Mouse (Mus musculus) G1E (cell line): ENCODE data around the gene BC107364. TPM values are rescaled to one million over a fixed set of nuclear protein-coding genes. Genes with fewer than 3 reads are reported as not detected.

Experiments
- ATAC-seq: 2 replicates; pipeline ENCODE4 v1.8.0; 2016; ENCODE audit warnings: mild to moderate bottlenecking; ENCODE audit not compliant: insufficient number of reproducible peaks, poor library complexity, low FRiP score, severe bottlenecking; ENCODE audit errors: extremely low read depth
- DNase-seq: peaks from one replicate; pipeline ENCODE4 v3.0.0; 2012; ENCODE audit warnings: low spot score
- H3K27me3 ChIP-seq: 2 replicates; pipeline ENCODE4 v1.6.1; 2012; ENCODE audit warnings: mild to moderate bottlenecking, low read length, inconsistent platforms; ENCODE audit not compliant: insufficient read depth
- H3K36me3 ChIP-seq: replicated peaks from 2 replicates; pipeline ENCODE3; 2012; ENCODE audit warnings: mild to moderate bottlenecking, inconsistent platforms
- H3K4me1 ChIP-seq: 2 replicates; pipeline ENCODE4 v1.6.1; 2012; ENCODE audit warnings: low read depth, low read length, inconsistent platforms, mixed read lengths; ENCODE audit not compliant: insufficient read depth
- H3K4me3 ChIP-seq: 2 replicates; pipeline ENCODE4 v1.5.1; 2012; ENCODE audit warnings: low read depth, mild to moderate bottlenecking, inconsistent platforms, low read length, moderate library complexity, mixed read lengths
- H3K9me3 ChIP-seq: replicated peaks from 2 replicates; pipeline ENCODE4 v1.6.1; 2012; ENCODE audit warnings: inconsistent platforms
- CTCF ChIP-seq: IDR thresholded peaks from 2 replicates; pipeline ENCODE4 v1.5.1; 2012; ENCODE audit warnings: low read depth, low read length, inconsistent platforms, mixed read lengths
- GATA1 ChIP-seq: IDR thresholded peaks from 2 replicates; pipeline ENCODE4 v1.6.1; 2012; ENCODE audit warnings: borderline replicate concordance, low read length, inconsistent platforms, mixed read lengths
- GATA2 ChIP-seq: IDR thresholded peaks from 2 replicates; pipeline ENCODE4 v1.6.1; 2012; ENCODE audit warnings: low read depth, low read length, inconsistent platforms, borderline replicate concordance
- POLR2AphosphoS5 ChIP-seq: IDR thresholded peaks from 2 replicates; pipeline ENCODE4 v1.6.1; 2012; ENCODE audit warnings: low read depth, low read length, inconsistent platforms; ENCODE audit not compliant: insufficient replicate concordance
- TAL1 ChIP-seq: conservative IDR thresholded peaks from 2 replicates; pipeline ENCODE4 v1.6.1; 2012; ENCODE audit warnings: low read depth, low read length, inconsistent platforms, mixed read lengths
- polyA plus RNA-seq: library from polyadenylated mRNA; stranded (reverse); fragments of >175 nt; gene quantifications from 2 replicates; pipeline ENCODE4 v1.2.3, GENCODE M21; 2012
- total RNA-seq, 2 experiments: library from RNA; stranded (forward) in 1 of 2; stranded (reverse) in 1 of 2; fragments of 200-1000 nt in 1 of 2; fragments of >200 nt in 1 of 2; fragmentation: Nextera tagmentation in 1 of 2; gene quantifications; 2 replicates each; pipeline ENCODE4 v1.2.3; 2014 to 2017

BC107364 gene
- total and polyA plus RNA-seq, 3 experiments, result 0.27 TPM; not detected in 2

DNA sequence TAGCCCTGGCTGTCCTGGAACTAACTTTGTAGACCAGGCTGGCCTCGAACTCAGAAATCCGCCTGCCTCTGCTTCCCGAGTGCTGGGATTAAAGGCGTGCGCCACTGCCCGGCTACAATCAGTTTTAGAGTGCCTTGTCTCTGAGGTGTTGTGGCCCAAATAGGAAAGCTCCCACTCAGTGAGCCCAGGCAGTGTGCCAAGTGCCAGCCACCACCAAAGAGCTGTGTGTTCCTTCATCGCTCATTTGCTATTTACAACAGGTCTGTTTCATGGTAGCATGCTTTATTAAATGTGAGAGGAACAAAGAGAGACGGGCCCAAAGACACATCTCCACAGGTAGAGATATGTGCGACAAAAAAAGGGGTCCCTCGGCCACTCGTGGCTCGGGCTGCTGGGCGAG, 30.3 kb upstream of the BC107364 start:
- DNase-seq (no peak), ATAC-seq (no peak)
- Histone ChIP-seq H3K4me3 (no peak overlapping the region), H3K9me3 (no peaks in the 10 kb centered on the region), H3K36me3 (no peaks in the 10 kb centered on the region), H3K4me1 (peaks cover 31% of the 10 kb centered on the region), H3K27me3 (peaks cover 11% of the 10 kb centered on the region; the same call in 1 of the 2 replicates)
- no peak for TF ChIP-seq CTCF
- TF ChIP-seq TAL1, result no peak
- TF ChIP-seq GATA2, result no peak
- no peak for TF ChIP-seq GATA1
- no peak for TF ChIP-seq POLR2AphosphoS5

GRCm38 (mm10) chr3:96481856-96482255, 29.8 kb upstream of the BC107364 start:
- H3K4me1 ChIP-seq, result peaks cover 26% of the 10 kb centered on the region
- H3K4me3 ChIP-seq, result no peak overlapping the region
- peaks cover 11% of the 10 kb centered on the region; the same call in 1 of the 2 replicates for H3K27me3 ChIP-seq
- DNase-seq (no peak), ATAC-seq (no peak)
- H3K36me3 ChIP-seq, result no peaks in the 10 kb centered on the region
- no peaks in the 10 kb centered on the region for H3K9me3 ChIP-seq
- TF ChIP-seq GATA1 (no peak), POLR2AphosphoS5 (no peak), GATA2 (no peak), TAL1 (no peak), CTCF (no peak)

- H3K9me3 ChIP-seq, result no peaks in the 10 kb centered on the region
- peaks cover 26% of the 10 kb centered on the region for H3K4me1 ChIP-seq
- DNase-seq (no peak), ATAC-seq (no peak)
- H3K4me3 ChIP-seq, result no peak overlapping the region
- H3K36me3 ChIP-seq, result no peaks in the 10 kb centered on the region
- peaks cover 14% of the 10 kb centered on the region; the same call in 1 of the 2 replicates for H3K27me3 ChIP-seq
- no peak for TF ChIP-seq GATA2
- no peak for TF ChIP-seq CTCF
- no peak for TF ChIP-seq POLR2AphosphoS5
- no peak for TF ChIP-seq TAL1
Observed at GRCm38 (mm10) chr3:96480684-96481270, 28.7 kb upstream of the BC107364 start.

GRCm38 (mm10) chr3:96479249-96479648, 27.1 kb upstream of the BC107364 start:
- no peaks in the 10 kb centered on the region for H3K9me3 ChIP-seq
- no peak for TF ChIP-seq GATA2
- TF ChIP-seq POLR2AphosphoS5, result no peak
- H3K4me1 ChIP-seq, result peaks cover 15% of the 10 kb centered on the region
- no peak overlapping the region for H3K4me3 ChIP-seq
- no peaks in the 10 kb centered on the region for H3K36me3 ChIP-seq
- ATAC-seq, result no peak
- H3K27me3 ChIP-seq, result peaks cover 18% of the 10 kb centered on the region; the same call in 1 of the 2 replicates
- no peak for DNase-seq

DNA sequence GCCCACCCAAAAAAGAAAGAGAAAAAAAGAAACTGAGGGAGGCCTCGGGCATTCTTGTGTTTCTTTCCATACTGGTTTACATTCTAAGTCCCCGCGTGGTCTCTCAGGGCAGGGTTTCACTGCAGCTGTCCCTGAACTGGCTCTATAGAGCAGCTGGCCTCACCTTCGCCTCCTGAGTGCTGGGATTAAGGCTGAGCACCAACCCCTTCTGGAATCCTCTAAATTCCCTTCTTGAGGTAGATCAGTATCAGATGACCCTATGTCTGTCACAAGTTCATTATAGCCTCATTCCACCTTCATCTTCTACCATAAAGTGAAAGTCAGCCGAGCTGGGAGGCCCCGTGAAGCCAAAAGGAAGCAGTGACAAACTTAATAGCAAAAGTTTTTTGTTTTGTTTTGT, 25.5 kb upstream of the BC107364 start:
- no peaks in the 10 kb centered on the region for H3K36me3 ChIP-seq
- ATAC-seq (no peak), DNase-seq (no peak)
- H3K27me3 ChIP-seq, result peaks cover 22% of the 10 kb centered on the region; the same call in 1 of the 2 replicates
- no peaks in the 10 kb centered on the region for H3K9me3 ChIP-seq
- peaks cover under 1% of the 10 kb centered on the region; the same call in 1 of the 2 replicates for H3K4me1 ChIP-seq
- no peak for TF ChIP-seq GATA2
- TF ChIP-seq TAL1, result no peak
- TF ChIP-seq GATA1, result no peak
- no peak for TF ChIP-seq POLR2AphosphoS5
- no peak for TF ChIP-seq CTCF
- no peak overlapping the region for H3K4me3 ChIP-seq

- TF ChIP-seq GATA1 (no peak), POLR2AphosphoS5 (no peak), GATA2 (no peak), CTCF (no peak), TAL1 (no peak)
- DNase-seq (no peak), ATAC-seq (no peak)
- Histone ChIP-seq H3K9me3 (no peaks in the 10 kb centered on the region), H3K36me3 (no peaks in the 10 kb centered on the region), H3K4me1 (no peaks in the 10 kb centered on the region; the same call in 1 of the 2 replicates), H3K4me3 (no peak overlapping the region), H3K27me3 (peaks cover 25% of the 10 kb centered on the region; the same call in 1 of the 2 replicates)
Observed at GRCm38 (mm10) chr3:96477084-96477483, 25.0 kb upstream of the BC107364 start.
